Mouse (Mus musculus): ENCODE data around the gene Slco1c1. TPM values are rescaled to one million over a fixed set of nuclear protein-coding genes. Genes with fewer than 3 reads are reported as not detected.

Slco1c1 gene
- polyA plus RNA-seq (2012; ENCODE audit: low replicate concordance) = not detected in 2 replicates

DNA sequence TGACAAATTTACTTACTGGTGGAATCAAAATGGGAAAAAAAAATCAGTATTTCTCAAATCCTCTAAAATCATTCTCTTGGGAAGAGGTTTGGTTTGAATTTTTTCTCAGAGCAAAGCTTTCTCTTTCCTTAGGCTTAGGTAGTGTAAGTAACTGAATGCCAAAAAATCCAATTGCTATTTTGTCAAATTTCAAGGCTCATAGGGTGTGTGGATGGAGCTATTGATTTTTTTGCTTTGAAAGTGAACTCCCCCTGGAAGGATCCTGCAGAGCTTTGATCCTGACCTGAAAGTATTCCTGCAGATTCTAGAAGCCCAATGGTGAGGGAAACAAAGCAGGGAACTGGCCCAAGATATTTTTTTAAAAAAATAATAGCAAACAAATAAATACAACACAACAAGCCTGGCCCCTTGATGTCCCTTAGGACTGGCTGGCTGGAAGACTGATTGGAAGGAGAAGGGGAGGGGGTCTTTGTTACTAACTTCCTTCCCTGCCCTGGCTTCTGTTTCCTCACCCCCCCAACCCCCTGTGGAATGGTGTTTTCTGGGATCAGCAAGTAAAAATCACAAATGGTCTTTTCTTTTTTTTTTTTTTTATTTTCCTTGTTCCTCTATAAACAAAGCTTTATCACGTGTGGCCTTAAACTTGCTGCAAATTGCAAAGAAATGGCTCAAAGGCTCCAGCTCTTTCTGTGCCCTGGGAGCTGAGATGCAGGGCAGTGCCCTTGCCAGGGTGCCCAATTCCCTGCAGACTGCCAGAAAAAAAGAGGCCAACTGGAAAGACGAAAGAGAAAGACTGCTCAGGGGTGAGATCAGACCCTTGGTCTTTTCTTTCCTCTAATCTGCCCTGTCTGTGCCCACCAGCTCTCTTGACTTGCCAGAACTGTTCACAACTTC lies at the start of gene Slco1c1:
Gene Slco1c1 (plus strand): TSS at position 622 of the 894 bp plus-strand sequence.

Other genes starting within 250 kb of the Slco1c1 start
- not detected in 2 replicates for gene Slco1b2, start 105.2 kb downstream of the Slco1c1 start, polyA plus RNA-seq (2012; ENCODE audit: low replicate concordance)
- gene Gm5724, start 249.4 kb downstream of the Slco1c1 start, polyA plus RNA-seq (2012; ENCODE audit: low replicate concordance) = not detected in 2 replicates